Mouse (Mus musculus) embryonic facial prominence, embryonic 10.5 days (tissue): ENCODE data around the gene Nsd1. TPM values are rescaled to one million over a fixed set of nuclear protein-coding genes. Genes with fewer than 3 reads are reported as not detected.

ENCODE experiments used
- DNase-seq: peaks from one replicate; pipeline ENCODE4 v3.0.0-alpha.2; 2017; ENCODE audit warnings: low spot score
- H3K27ac ChIP-seq: fragments of 300-500 bp; sonication (generic); replicated peaks from 2 replicates; pipeline ENCODE4 v1.5.1; 2016; ENCODE audit warnings: mild to moderate bottlenecking
- H3K27me3 ChIP-seq: fragments of 300-500 bp; sonication (generic); replicated peaks from 2 replicates; pipeline ENCODE4 v1.6.1; 2016; ENCODE audit warnings: low read depth, mild to moderate bottlenecking; ENCODE audit not compliant: poor library complexity, severe bottlenecking
- H3K36me3 ChIP-seq: fragments of 300-500 bp; sonication (generic); replicated peaks from 2 replicates; pipeline ENCODE4 v1.6.1; 2016; ENCODE audit warnings: mild to moderate bottlenecking, moderate library complexity
- H3K4me1 ChIP-seq: fragments of 300-500 bp; sonication (generic); 2 replicates; pipeline ENCODE4 v1.6.1; 2016
- H3K4me3 ChIP-seq: fragments of 300-500 bp; sonication (generic); 2 replicates; pipeline ENCODE4 v1.5.1; 2016; ENCODE audit warnings: mild to moderate bottlenecking, moderate library complexity
- H3K9me3 ChIP-seq: fragments of 300-500 bp; sonication (generic); 2 replicates; pipeline ENCODE4 v1.6.1; 2016; ENCODE audit warnings: mild to moderate bottlenecking
- WGBS: fragments of 180-500 bp; shearing (Covaris S2); methylation state at CpG from one replicate; pipeline ENCODE4 v1.1.7; 2016; 5-methylcytosine and 5-hydroxymethylcytosine counted together
- polyA plus RNA-seq: library from polyadenylated mRNA; unstranded; fragments of >200 nt; fragmentation: Nextera tagmentation; extraction: Ambion mirVana; gene quantifications from 2 replicates; pipeline ENCODE4 v1.2.1, GENCODE M21; 2016

Nsd1 gene
- polyA plus RNA-seq, 1 experiment from 2014 or later: 71.9 TPM

- Histone ChIP-seq H3K27me3 (0 out of 2 replicates have a peak, but pooled peaks cover 5% of the 10 kb centered on the region), H3K4me1 (no peaks in the 10 kb centered on the region), H3K27ac (no peak overlapping the region), H3K4me3 (no peak overlapping the region), H3K36me3 (no peaks in the 10 kb centered on the region), H3K9me3 (no peaks in the 10 kb centered on the region)
- no peak for DNase-seq
- 79% methylated on average over 9 of the region's 9 CpGs for WGBS
These were observed 5.8 kb upstream of the Nsd1 start for GRCm38 (mm10) chr13:55203740-55204139.

GRCm38 (mm10) chr13:55204667-55205389, 4.8 kb upstream of the Nsd1 start:
- DNase-seq: no peak
- Histone ChIP-seq H3K36me3 (no peaks in the 10 kb centered on the region), H3K4me1 (peaks cover 8% of the 10 kb centered on the region), H3K27ac (no peak overlapping the region), H3K27me3 (0 out of 2 replicates have a peak, but pooled peaks cover 5% of the 10 kb centered on the region), H3K9me3 (no peaks in the 10 kb centered on the region), H3K4me3 (no peak overlapping the region)
- 81% methylated on average over 10 of the region's 11 CpGs for WGBS

- no peak for DNase-seq
- Histone ChIP-seq H3K4me1 (peaks cover 16% of the 10 kb centered on the region), H3K9me3 (no peaks in the 10 kb centered on the region), H3K27me3 (0 out of 2 replicates have a peak, but pooled peaks cover 5% of the 10 kb centered on the region), H3K27ac (no peak overlapping the region), H3K36me3 (no peaks in the 10 kb centered on the region), H3K4me3 (no peak overlapping the region)
- 91% methylated on average over 6 of the region's 6 CpGs for WGBS
These were observed 4.0 kb upstream of the Nsd1 start for GRCm38 (mm10) chr13:55205448-55206205.

GRCm38 (mm10) chr13:55208837-55209648, 539 bp upstream of the Nsd1 start:
- WGBS: 60% methylated on average over 13 of the region's 13 CpGs
- Histone ChIP-seq H3K4me3 (peak overlapping the region; percentile 85), H3K4me1 (peaks cover 36% of the 10 kb centered on the region), H3K27ac (peak overlapping the region; percentile 99), H3K36me3 (peaks cover 9% of the 10 kb centered on the region), H3K9me3 (no peaks in the 10 kb centered on the region), H3K27me3 (0 out of 2 replicates have a peak, but pooled peaks cover 5% of the 10 kb centered on the region)
- DNase-seq: peak; percentile 16

DNA sequence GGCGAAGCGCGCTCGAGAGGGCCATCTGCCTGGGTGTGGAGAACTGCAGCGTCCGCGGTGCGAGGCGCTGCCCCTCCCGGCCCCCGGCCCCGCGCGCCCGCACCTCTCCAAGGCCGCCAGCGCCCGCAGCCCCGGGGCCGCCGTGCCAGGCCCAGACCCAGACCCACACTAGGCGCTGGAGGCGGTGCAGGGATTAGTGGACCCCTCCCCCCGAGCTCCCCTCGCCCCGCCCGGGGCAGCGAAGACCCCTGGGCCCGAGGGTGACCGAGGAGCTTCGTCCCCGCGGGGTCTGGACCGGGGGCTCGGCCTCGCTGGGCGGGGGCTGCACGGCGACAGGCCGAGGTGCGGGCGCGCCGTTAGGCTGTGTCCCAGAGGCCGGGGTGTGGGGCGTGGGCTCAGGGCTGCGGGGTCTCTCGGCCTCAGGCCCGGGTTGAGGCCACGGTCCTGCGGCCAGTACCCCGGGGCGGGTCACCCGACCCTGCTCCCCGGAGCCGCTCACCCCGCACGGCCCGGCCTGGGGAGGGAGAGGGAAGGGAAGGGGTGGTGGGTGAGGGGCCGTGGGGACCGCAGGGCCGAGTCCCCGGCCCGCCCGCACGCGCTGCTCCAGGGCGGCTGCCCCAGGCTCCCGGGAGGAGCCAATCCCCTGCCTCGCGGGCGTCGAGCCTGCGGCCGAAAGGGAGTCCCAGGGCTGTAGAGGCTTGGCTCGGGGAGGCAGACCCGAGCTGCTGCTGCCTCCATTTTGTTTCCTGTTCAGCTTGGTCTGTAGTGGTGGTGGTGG, 800 bp downstream of the Nsd1 start:
- Histone ChIP-seq H3K27ac (peak overlapping the region; percentile 99), H3K4me3 (peak overlapping the region; percentile 85), H3K36me3 (peaks cover 22% of the 10 kb centered on the region), H3K9me3 (no peaks in the 10 kb centered on the region), H3K27me3 (0 out of 2 replicates have a peak, but pooled peaks cover 5% of the 10 kb centered on the region), H3K4me1 (peaks cover 50% of the 10 kb centered on the region)
- under 1% methylated on average over 77 of the region's 77 CpGs for whole genome bisulfite sequencing
- DNase-seq: peak; percentile 83

DNA sequence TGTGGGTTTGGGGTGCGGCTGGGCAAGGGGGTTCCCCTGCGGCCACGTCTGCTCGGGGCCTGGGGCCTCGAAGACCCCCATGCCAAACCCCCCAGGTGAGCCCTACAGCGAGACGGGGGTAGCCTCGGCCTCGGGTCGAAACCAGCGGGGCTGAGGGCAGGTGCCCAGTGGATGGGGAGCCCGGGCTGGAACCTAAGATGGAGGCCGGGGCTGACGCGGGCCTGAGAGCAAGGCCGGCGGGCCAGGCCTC, 1.3 kb downstream of the Nsd1 start:
- WGBS: under 1% methylated on average over 17 of the region's 17 CpGs
- Histone ChIP-seq H3K4me1 (peaks cover 55% of the 10 kb centered on the region), H3K27ac (peak overlapping the region; percentile 99), H3K9me3 (no peaks in the 10 kb centered on the region), H3K27me3 (0 out of 2 replicates have a peak, but pooled peaks cover 5% of the 10 kb centered on the region), H3K36me3 (peaks cover 27% of the 10 kb centered on the region), H3K4me3 (peak overlapping the region; percentile 85)
- no peak for DNase-seq

DNA sequence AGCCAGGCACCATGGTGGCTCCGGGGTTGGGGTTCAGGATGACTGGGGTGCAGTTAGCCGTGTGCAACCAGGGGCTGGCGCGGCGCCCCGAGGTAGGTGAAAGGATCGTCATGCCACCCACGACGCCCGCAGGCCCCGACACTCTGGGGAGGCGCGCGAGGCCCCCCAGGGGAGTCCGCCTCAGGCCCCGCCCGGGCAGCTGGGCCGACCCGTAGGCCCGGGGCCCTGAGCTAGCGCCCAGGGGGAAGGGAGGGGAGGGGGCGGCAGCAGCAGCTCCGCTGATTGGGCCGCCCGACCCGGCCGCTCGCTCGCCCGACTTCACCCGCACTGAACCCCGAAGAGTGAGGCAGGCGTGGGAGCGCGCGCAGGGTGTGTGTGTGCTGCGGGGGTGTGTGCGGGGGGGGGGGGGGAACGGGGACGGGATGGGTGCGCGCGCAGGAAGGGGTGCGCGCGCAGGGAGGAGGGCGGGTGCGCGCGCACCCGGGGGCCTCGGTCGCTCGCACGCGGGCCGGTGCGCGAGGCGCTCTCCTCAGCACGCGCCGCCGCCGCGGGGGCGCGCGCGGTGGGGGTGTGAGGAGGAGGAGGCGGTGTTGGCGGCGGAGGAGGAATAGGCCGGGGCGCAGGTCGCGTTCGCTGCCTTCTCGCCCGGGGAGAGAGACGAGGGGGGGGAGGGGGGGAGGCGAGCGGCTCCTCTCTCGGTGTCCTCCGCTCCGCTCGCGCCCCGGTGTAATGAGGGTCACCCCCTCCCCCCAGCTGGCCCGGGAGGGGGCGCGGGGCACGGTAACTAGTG, 1.8 kb downstream of the Nsd1 start:
- Histone ChIP-seq H3K36me3 (peaks cover 32% of the 10 kb centered on the region), H3K9me3 (no peaks in the 10 kb centered on the region), H3K27ac (peak overlapping the region; percentile 99), H3K4me3 (peak overlapping the region; percentile 85), H3K4me1 (peaks cover 60% of the 10 kb centered on the region), H3K27me3 (0 out of 2 replicates have a peak, but pooled peaks cover 5% of the 10 kb centered on the region)
- WGBS: under 1% methylated on average over 78 of the region's 93 CpGs
- peak; percentile 96 for DNase-seq

DNA sequence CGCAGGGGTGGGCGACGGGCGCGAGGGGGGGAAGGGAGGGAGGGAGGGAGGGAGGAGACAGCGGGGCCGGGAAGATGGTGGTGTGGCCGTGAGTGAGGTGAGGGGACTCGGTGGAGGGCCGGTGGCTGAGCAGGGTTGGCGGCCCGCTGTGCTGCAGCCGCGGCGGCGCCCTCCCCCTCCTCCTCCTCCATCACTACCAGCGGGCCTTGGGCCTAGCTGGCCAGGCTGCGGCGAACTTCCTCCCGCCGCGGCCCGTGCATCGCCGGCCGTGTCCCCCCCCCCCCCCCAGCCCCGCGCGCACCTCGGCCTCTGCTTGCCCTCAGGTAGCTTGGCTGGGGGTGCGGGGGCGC, 2.4 kb downstream of the Nsd1 start:
- H3K27me3 ChIP-seq: 0 out of 2 replicates have a peak, but pooled peaks cover 5% of the 10 kb centered on the region
- H3K36me3 ChIP-seq: peaks cover 38% of the 10 kb centered on the region
- DNase-seq: no peak
- WGBS: 1% methylated on average over 32 of the region's 32 CpGs
- peaks cover 61% of the 10 kb centered on the region for H3K4me1 ChIP-seq
- H3K27ac ChIP-seq: peak overlapping the region; percentile 99
- no peaks in the 10 kb centered on the region for H3K9me3 ChIP-seq
- peak overlapping the region; percentile 85 for H3K4me3 ChIP-seq

DNA sequence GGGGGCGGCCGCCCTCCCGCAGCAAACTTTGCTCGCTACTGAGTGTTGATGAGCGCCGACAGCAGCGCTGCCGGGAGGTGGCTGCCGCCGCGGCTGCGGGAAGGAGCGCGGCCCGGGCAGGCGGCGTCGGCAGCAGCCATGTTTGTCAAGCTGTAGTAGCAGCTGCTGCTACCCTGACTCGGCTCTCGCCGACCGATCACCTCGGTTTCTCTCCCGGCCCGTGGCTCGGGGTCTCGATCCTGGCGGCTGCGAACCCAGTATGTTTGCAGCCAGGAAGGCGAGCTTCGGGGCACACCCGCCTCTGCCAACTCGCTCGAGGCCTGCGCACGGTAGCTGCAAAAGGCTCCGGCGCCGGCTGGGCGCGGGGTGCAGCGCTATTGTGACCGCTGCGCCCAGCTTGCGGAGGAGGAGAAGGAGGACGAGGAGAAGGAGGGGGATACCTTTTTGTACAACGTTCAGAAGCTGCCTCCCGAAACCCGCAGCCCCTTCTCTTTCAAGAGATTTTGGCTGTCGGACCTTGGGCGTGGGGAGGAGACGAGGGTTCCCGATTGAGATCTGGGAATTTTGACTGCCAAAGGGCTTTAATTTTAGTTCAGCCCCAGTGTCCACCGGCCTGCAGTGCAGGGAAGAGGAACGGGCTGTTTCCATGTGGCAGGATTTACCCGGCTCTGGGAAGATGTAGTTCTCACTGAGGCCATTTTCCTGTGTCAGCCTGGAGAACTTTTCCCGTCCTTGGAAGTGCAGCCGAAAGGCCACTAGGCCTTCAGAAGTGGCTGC, 3.0 kb downstream of the Nsd1 start:
- under 1% methylated on average over 58 of the region's 58 CpGs for WGBS
- 0 out of 2 replicates have a peak, but pooled peaks cover 5% of the 10 kb centered on the region for H3K27me3 ChIP-seq
- H3K36me3 ChIP-seq: peaks cover 44% of the 10 kb centered on the region
- H3K27ac ChIP-seq: peak overlapping the region; percentile 99
- H3K4me3 ChIP-seq: peak overlapping the region; percentile 85
- H3K4me1 ChIP-seq: peaks cover 62% of the 10 kb centered on the region
- H3K9me3 ChIP-seq: no peaks in the 10 kb centered on the region
- peak; percentile 80 for DNase-seq

GRCm38 (mm10) chr13:55213138-55213806, 3.7 kb downstream of the Nsd1 start:
- 67% methylated on average over 10 of the region's 10 CpGs for WGBS
- Histone ChIP-seq H3K36me3 (peaks cover 51% of the 10 kb centered on the region), H3K4me1 (peaks cover 65% of the 10 kb centered on the region), H3K27ac (peak overlapping the region; percentile 99), H3K4me3 (peak overlapping the region; percentile 85), H3K9me3 (no peaks in the 10 kb centered on the region), H3K27me3 (0 out of 2 replicates have a peak, but pooled peaks cover 5% of the 10 kb centered on the region)
- DNase-seq: no peak
